Mouse (Mus musculus): ENCODE results near the gene Flvcr2. TPM values are rescaled to one million over a fixed set of nuclear protein-coding genes. Genes with fewer than 3 reads are reported as not detected.

Flvcr2 gene
- polyA plus RNA-seq, 1 experiment: 0.47 TPM

GRCm38 (mm10) chr12:85749861-85750260, 3.5 kb downstream of the Flvcr2 start:
- TF ChIP-seq CTCF (IDR thresholded peaks at IDR 0.05; ENCODE audit: borderline replicate concordance, control insufficient read depth, extremely low read depth, insufficient read depth, low read length, poor library complexity) (no peak), POLR2A (IDR thresholded peaks at IDR 0.05; ENCODE audit: control insufficient read depth, extremely low read depth, insufficient read depth, low read length, poor library complexity) (no peak)
- no peak for DNase-seq
- Histone ChIP-seq H3K4me1 (replicated peaks; ENCODE audit: control insufficient read depth, insufficient read depth, low read length) (peaks cover 11% of the 10 kb centered on the region), H3K36me3 (ENCODE audit: control insufficient read depth, insufficient read depth, low read length) (no peaks in the 10 kb centered on the region), H3K27me3 (ENCODE audit: control insufficient read depth, insufficient read depth, low read length) (no peaks in the 10 kb centered on the region), H3K27ac (ENCODE audit: control insufficient read depth, insufficient read depth, low read length) (no peak overlapping the region), H3K4me3 (ENCODE audit: control insufficient read depth, insufficient read depth, low read length) (no peak overlapping the region)
- WGBS: 96% methylated on average over 9 of the region's 9 CpGs

GRCm38 (mm10) chr12:85752116-85752515, 5.8 kb downstream of the Flvcr2 start:
- no peak for DNase-seq
- 90% methylated on average over 6 of the region's 6 CpGs for WGBS

DNA sequence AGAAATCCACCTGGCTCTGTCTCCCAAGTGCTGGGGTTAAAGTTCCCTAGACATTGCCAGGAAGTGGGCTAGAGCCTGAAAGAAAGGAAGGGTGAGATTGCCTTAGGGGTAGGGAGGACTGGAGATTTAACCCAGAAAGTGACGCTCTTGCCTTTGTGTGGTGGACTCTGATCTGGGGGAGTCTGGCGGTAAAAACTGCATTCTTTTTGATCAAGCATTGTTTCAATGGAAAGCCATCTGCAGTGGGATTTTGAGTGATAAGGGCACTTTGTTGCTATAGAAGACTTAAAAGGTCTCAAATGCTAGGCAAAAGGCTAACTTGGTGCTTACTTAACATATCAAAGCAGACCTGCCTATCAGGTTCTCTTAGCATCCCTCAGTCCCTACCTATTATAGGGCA, 6.9 kb downstream of the Flvcr2 start:
- no peak for DNase-seq
- H3K36me3 ChIP-seq (ENCODE audit: control insufficient read depth, insufficient read depth, low read length): no peaks in the 10 kb centered on the region
- TF ChIP-seq POLR2A (IDR thresholded peaks at IDR 0.05; ENCODE audit: control insufficient read depth, extremely low read depth, insufficient read depth, low read length, poor library complexity) (no peak), CTCF (IDR thresholded peaks at IDR 0.05; ENCODE audit: borderline replicate concordance, control insufficient read depth, extremely low read depth, insufficient read depth, low read length, poor library complexity) (no peak)
- H3K27ac ChIP-seq (ENCODE audit: control insufficient read depth, insufficient read depth, low read length): no peak overlapping the region
- no peaks in the 10 kb centered on the region for H3K4me1 ChIP-seq (replicated peaks; ENCODE audit: control insufficient read depth, insufficient read depth, low read length)
- 86% methylated on average over 2 of the region's 2 CpGs for WGBS
- H3K27me3 ChIP-seq (ENCODE audit: control insufficient read depth, insufficient read depth, low read length): no peaks in the 10 kb centered on the region
- no peak overlapping the region for H3K4me3 ChIP-seq (ENCODE audit: control insufficient read depth, insufficient read depth, low read length)

More at GRCm38 (mm10) chr12:85752116-85752515, 5.8 kb downstream of the Flvcr2 start:
- no peaks in the 10 kb centered on the region for H3K36me3 ChIP-seq (ENCODE audit: control insufficient read depth, insufficient read depth, low read length)
- no peaks in the 10 kb centered on the region for H3K27me3 ChIP-seq (ENCODE audit: control insufficient read depth, insufficient read depth, low read length)
- no peaks in the 10 kb centered on the region for H3K4me1 ChIP-seq (replicated peaks; ENCODE audit: control insufficient read depth, insufficient read depth, low read length)
- no peak overlapping the region for H3K4me3 ChIP-seq (ENCODE audit: control insufficient read depth, insufficient read depth, low read length)
- TF ChIP-seq CTCF (IDR thresholded peaks at IDR 0.05; ENCODE audit: borderline replicate concordance, control insufficient read depth, extremely low read depth, insufficient read depth, low read length, poor library complexity) (no peak), POLR2A (IDR thresholded peaks at IDR 0.05; ENCODE audit: control insufficient read depth, extremely low read depth, insufficient read depth, low read length, poor library complexity) (no peak)
- H3K27ac ChIP-seq (ENCODE audit: control insufficient read depth, insufficient read depth, low read length): no peak overlapping the region

DNA sequence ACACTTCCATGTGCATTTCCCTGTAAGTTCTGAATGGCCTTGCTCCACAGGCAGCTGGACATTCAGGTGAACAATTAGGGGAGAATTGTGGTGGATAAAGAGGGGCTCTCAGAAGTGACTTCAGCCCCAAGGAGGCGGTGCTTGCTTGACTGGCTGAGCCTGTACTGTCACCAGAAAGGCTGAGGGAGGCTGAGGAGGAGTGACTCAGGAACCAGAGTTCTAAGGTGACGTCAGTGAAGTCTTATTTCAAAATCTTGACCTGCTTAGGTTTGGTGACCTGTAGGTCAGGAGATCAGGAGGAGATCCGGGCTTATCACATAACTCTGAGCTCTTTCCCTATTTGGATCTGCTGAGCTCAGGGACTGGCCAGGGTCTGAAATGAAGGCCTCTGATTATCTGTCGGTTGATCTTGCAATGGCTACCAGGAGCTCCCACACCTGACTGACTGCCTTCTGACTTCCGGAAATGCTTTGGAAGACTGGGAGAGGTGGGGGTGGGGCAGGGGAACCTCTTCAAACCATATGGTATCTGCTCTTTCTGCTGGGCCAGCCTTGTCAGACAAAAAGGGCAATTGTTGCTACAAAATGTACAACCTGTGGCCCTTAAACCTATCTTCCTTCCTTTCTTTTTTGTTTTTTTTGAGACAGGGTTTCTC, 8.4 kb downstream of the Flvcr2 start:
- H3K27ac ChIP-seq (ENCODE audit: control insufficient read depth, insufficient read depth, low read length): no peak overlapping the region
- 87% methylated on average over 5 of the region's 5 CpGs for WGBS
- H3K4me1 ChIP-seq (replicated peaks; ENCODE audit: control insufficient read depth, insufficient read depth, low read length): no peaks in the 10 kb centered on the region
- H3K27me3 ChIP-seq (ENCODE audit: control insufficient read depth, insufficient read depth, low read length): no peaks in the 10 kb centered on the region
- DNase-seq: no peak
- TF ChIP-seq POLR2A (IDR thresholded peaks at IDR 0.05; ENCODE audit: control insufficient read depth, extremely low read depth, insufficient read depth, low read length, poor library complexity): no peak
- TF ChIP-seq CTCF (IDR thresholded peaks at IDR 0.05; ENCODE audit: borderline replicate concordance, control insufficient read depth, extremely low read depth, insufficient read depth, low read length, poor library complexity): no peak
- H3K4me3 ChIP-seq (ENCODE audit: control insufficient read depth, insufficient read depth, low read length): no peak overlapping the region
- H3K36me3 ChIP-seq (ENCODE audit: control insufficient read depth, insufficient read depth, low read length): no peaks in the 10 kb centered on the region

GRCm38 (mm10) chr12:85756455-85756854, 10.1 kb downstream of the Flvcr2 start:
- no peak for TF ChIP-seq POLR2A (IDR thresholded peaks at IDR 0.05; ENCODE audit: control insufficient read depth, extremely low read depth, insufficient read depth, low read length, poor library complexity)
- TF ChIP-seq CTCF (IDR thresholded peaks at IDR 0.05; ENCODE audit: borderline replicate concordance, control insufficient read depth, extremely low read depth, insufficient read depth, low read length, poor library complexity): no peak
- Histone ChIP-seq H3K4me1 (replicated peaks; ENCODE audit: control insufficient read depth, insufficient read depth, low read length) (no peaks in the 10 kb centered on the region), H3K27ac (ENCODE audit: control insufficient read depth, insufficient read depth, low read length) (no peak overlapping the region), H3K27me3 (ENCODE audit: control insufficient read depth, insufficient read depth, low read length) (no peaks in the 10 kb centered on the region), H3K4me3 (ENCODE audit: control insufficient read depth, insufficient read depth, low read length) (no peak overlapping the region), H3K36me3 (ENCODE audit: control insufficient read depth, insufficient read depth, low read length) (no peaks in the 10 kb centered on the region)
- no peak for DNase-seq
- 92% methylated on average over 3 of the region's 3 CpGs for WGBS

DNA sequence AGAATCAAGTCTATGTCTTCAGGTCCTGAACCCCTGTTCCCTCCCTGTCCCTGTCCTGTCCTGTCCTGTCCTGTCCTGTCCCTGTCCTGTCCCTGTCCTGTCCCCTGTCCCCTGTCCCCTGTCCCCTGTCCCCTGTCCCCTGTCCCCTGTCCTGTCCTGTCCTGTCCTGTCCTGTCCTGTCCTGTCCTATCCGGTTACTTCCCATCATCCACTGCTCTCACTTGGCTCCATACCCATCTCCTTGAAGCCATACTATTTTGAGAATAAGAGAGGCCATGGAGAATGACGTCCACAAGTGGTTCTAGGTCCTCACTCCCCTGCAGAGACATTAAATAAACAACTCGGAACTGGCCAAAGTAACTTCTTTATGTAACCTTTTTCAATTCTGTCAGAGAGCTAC, 10.7 kb downstream of the Flvcr2 start:
- TF ChIP-seq CTCF (IDR thresholded peaks at IDR 0.05; ENCODE audit: borderline replicate concordance, control insufficient read depth, extremely low read depth, insufficient read depth, low read length, poor library complexity) (no peak), POLR2A (IDR thresholded peaks at IDR 0.05; ENCODE audit: control insufficient read depth, extremely low read depth, insufficient read depth, low read length, poor library complexity) (no peak)
- Histone ChIP-seq H3K36me3 (ENCODE audit: control insufficient read depth, insufficient read depth, low read length) (no peaks in the 10 kb centered on the region), H3K27me3 (ENCODE audit: control insufficient read depth, insufficient read depth, low read length) (no peaks in the 10 kb centered on the region), H3K4me3 (ENCODE audit: control insufficient read depth, insufficient read depth, low read length) (no peak overlapping the region), H3K4me1 (replicated peaks; ENCODE audit: control insufficient read depth, insufficient read depth, low read length) (no peaks in the 10 kb centered on the region), H3K27ac (ENCODE audit: control insufficient read depth, insufficient read depth, low read length) (no peak overlapping the region)
- no peak for DNase-seq
- WGBS: 90% methylated on average over 3 of the region's 3 CpGs

- no peak for TF ChIP-seq CTCF (IDR thresholded peaks at IDR 0.05; ENCODE audit: borderline replicate concordance, control insufficient read depth, extremely low read depth, insufficient read depth, low read length, poor library complexity)
- no peak for TF ChIP-seq POLR2A (IDR thresholded peaks at IDR 0.05; ENCODE audit: control insufficient read depth, extremely low read depth, insufficient read depth, low read length, poor library complexity)
- Histone ChIP-seq H3K4me1 (replicated peaks; ENCODE audit: control insufficient read depth, insufficient read depth, low read length) (no peaks in the 10 kb centered on the region), H3K27me3 (ENCODE audit: control insufficient read depth, insufficient read depth, low read length) (no peaks in the 10 kb centered on the region), H3K4me3 (ENCODE audit: control insufficient read depth, insufficient read depth, low read length) (no peak overlapping the region), H3K36me3 (ENCODE audit: control insufficient read depth, insufficient read depth, low read length) (no peaks in the 10 kb centered on the region), H3K27ac (ENCODE audit: control insufficient read depth, insufficient read depth, low read length) (no peak overlapping the region)
- WGBS: 91% methylated on average over 8 of the region's 8 CpGs
- no peak for DNase-seq
Measured at GRCm38 (mm10) chr12:85758741-85759140, 12.4 kb downstream of the Flvcr2 start.

Measured in thymus, adult 2 months (tissue).